Mouse (Mus musculus) regulatory T cell (primary cell): ENCODE measurements around the gene Ccr2.
"Not testable (repeated sequence)": the region's sequence is repeated elsewhere in the genome, so short reads cannot be mapped to it uniquely, and the experiment has no call there.

ENCODE experiments used
- in situ Hi-C: fragments of 300-600 bp; cut with MboI, MseI; formaldehyde crosslinking; loops from one replicate; pipeline ENCODE4 v1.15.1; 2025; ENCODE audit warnings: high pct_unique_total_duplicates

Ccr2 gene

DNA sequence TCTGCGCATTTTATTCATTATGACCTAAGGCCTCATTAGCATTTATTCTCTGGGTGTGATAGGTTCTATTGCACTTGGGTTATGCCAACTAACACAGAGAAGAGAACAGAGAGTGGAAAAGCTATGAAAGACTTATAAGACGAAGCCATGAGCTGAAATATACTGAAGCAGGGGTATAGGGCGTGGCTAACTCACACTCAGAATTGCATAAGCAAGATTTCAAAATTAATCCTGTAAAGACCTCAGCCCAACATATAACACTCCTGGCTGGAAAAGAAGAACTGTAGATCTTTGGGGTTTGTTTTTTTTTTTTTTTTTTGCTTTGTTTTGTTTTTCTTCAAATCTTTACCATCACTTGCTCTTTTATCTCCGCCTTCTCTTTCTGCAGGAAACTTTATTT, at the start of gene Ccr2:
Gene Ccr2 (plus strand): TSS at position 228 of the 400 bp plus-strand sequence.
- in situ Hi-C loops: no loop called here

DNA sequence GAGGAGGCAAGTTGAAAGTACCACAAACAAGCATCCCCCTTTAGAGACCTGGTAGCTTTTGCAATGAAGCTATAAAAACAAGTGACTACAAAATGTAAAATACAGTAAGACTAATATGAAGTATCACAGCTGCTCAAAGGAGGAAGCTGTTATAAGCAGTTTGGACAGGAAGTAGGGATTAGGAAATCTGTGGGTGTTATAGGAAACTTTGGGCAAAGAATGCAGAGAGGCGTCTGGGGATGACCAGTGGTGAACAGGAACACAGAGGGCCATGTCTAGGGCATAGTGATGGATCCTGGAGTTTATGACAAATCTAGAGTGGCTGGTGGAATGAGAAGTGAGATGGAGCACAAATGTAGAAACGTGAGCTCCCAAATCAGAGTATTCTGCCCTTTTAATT, 48.2 kb upstream of the Ccr2 start:
- in situ Hi-C loops: loop anchor here (5.0 kb wide), 1 partner anchor 204 kb away; no protein-coding TSS in a partner anchor

DNA sequence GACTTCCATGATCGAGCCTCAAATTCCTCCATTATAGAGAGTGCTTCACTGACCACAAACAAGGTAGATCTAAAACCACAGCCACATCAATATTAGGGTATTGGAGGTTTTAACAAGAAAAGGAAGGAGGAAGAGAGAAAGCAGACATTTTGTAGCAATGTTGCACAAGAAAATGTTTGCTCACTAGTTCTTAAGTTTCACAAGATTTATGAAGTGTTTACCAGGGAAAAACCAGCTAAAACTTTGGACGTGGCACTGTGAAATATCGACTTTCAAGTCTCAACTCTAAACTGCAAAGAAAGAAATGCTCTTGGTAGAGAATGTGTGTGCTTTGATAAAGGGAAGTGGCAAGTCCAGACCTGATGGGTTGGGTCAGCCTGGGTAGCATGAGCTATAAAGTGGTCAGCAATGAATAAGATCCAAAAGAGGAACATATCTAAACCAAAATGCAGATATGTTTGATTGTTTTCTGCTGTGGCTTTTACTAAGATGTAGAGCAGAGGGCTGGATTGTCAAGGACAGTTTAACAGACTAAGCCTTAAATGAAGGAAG, 45.5 kb upstream of the Ccr2 start:
- in situ Hi-C loops: no loop called here

DNA sequence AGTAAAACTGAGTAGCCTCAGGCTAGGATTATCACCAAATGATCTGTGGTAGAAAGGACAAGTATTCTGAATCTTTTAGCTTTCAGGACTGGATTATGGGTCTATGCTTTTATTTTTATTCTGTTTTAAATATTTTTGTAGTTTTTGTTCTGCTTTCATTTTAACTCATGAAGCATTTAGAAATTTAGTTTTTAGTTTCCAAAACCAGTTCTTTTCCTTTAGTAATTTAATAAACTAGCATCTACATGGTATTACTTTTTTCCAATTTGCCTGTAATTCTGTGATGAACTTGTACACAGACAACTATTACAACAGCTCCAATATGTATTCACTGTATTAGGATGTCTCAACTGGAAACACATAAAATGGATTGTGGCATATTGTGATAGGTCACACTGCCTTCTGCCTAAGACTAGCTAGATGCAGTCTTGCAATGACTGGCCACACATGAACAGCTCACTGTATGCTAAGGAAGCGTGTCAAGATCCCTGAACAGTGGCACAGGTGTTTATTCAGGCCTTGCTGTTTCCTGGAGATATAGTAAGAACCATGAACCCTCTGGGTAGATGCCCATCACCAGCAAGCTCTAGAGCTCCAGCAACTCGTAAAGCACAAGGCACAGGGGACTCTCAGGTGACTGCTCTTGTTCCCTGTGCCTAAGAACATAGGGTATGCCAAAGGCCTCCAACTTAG, 41.9 kb upstream of the Ccr2 start:
- in situ Hi-C loops: no loop called here

DNA sequence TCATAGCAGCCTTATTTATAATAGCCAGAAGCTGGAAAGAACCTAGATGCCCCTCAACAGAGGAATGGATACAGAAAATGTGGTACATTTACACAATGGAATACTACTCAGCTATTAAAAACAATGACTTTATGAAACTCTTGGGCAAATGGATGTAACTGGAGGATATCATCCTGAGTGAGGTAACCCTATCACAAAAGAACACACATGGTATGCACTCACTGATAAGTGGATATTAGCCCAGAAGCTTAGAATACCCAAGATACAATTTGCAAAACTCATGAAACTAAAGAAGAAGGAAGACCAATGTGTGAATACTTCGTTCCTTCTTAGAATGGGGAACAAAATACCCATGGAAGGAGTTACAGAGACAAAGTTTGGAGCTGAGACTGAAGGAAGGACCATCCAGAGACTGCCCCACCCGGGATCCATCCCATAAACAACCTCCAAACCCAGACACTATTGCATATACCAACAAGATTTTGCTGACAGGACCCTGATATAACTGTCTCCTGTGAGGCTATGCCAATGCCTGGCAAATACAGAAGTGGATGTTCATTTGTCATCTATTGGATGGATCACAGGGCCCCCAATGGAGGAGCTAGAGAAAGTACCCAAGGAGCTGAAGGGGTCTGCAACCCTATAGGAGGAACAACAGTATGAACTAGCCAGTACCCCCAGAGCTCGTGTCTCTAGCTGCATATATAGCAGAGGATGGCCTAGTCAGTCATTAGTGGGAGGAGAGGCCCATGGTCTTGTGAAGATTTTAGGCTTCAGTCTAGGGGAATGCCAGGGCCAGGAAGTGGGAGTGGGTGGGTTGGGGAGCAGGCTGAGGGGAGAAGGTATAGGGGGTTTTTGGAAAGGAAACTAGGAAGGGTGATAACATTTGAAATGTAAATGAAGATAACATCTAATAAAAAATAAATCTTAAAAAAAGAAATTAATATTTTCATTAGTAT, 40.0 kb upstream of the Ccr2 start:
- in situ Hi-C loops: not testable (repeated sequence)

DNA sequence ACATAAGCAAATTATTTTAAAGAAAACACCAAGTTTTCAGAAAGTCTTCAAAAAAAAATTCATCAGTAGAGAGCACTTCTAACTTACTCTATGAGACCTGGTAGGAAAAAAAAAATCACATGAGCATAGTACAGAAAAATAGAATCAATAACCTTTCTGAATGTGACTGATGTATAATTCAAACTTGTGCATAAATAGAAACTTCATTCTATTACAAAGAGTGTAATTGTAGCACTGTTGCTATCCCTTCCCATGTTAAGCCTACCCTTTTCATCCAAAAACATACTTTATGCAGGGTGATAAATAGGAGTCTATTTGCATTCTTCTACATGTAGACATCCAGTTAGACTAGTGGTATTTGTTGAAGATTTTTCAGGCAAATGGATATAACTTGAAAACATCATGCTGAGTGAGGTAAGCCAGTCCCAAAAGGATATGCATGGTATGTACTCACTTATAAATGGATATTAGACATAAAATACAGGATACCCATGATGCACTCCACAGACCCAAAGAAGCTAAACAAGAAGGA, 35.1 kb upstream of the Ccr2 start:
- in situ Hi-C loops: no loop called here

DNA sequence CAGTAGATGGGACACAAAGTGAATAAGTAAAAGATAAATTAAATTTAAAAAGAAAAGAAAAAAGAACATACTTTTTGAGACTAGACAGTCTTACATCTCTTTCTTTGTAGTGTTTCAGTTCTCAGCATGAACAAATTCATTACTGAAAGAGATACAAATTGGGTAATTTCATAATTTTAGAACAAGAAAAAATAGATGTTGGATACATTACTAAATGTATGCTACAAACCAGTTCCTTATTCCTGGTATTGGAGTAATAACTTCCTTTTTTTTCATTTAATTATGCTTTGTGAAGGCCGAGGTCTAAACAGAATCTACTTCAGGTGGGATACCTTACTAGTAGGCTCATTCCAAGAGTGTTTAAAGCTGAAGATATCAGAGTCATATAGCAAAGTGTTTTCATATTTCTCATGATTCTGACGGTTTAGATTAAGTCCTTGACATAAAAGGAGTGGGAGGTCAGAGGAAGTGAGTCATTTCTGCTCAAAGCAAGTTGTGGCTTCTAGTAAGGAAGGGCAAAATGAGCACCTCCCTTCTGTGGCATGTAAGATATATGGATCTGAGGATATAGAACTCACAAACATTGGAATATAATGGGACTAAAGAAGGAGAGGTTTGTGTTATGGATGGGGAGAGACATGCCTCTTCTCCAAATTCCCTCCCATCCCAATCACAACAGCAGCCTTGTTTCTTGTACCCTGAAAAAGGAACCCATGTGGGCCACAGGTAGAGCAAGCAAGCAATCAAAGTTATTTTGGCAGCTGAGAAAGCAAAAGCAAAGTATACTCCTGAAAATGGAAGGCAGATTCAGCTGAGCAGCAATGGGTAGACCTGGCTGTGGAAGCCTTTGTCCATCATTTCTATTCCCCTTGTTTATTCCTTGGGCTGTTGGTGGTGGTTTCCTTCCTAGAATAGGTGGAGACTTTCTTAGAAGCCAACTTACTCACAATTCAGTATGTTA, 33.4 kb upstream of the Ccr2 start:
- in situ Hi-C loops: no loop called here

DNA sequence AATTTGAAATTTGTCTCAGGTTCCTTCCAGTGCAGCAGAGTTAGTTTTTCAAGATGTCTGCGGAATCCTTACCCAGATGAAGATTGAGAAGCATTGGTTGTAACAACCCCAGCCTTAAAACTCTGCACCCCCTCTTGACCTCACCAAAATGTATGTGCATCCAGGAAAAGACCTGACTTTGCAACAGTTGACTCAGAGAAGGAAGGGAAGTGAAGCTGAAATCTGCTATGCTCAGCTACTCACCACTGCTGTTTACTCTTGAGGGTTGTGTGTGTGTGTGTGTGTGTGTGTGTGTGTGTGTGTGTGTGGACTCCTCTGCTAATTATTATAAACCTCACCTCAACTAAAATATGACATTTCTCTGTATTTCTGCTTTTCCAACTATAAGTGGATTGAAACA, 30.2 kb upstream of the Ccr2 start:
- in situ Hi-C loops: no loop called here

DNA sequence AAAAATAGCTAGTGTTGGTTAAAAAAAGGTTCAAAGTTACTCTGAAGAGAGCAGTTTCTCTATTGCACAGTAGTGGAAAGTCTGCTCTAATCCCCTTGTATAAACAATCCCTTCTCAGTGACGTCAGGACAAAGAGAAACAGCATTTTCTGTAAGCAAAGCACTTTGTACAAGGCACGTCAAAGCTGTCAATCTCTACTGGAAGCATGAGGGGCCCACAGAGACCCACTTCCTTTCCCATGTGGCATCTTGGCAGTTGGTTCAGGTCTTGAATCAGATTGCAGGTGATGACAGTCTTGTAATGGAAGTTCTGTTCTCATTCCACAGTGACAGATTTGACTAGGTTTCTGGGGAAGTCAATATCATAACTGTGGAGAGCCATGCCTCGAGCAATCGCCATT, 21.9 kb upstream of the Ccr2 start:
- in situ Hi-C loops: no loop called here

DNA sequence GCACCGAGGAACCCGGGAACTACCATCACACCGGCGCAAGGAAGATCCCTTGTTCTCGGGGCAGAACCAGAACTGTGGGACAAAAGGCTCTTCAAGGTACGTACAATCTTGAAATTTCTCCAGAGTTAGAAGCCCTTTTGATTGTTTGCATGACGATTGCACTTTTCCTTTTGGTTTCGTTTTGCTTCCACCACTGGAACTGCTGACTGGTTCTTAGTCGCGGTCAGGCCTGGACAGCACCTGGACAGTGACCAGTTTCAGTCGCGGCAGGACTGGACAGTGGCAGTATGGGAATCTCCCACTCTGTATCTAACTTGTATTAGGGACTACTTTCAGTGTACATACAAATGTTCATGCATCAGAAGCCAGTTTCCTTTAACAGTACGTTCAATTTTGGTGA, 21.3 kb upstream of the Ccr2 start:
- in situ Hi-C loops: not testable (repeated sequence)

DNA sequence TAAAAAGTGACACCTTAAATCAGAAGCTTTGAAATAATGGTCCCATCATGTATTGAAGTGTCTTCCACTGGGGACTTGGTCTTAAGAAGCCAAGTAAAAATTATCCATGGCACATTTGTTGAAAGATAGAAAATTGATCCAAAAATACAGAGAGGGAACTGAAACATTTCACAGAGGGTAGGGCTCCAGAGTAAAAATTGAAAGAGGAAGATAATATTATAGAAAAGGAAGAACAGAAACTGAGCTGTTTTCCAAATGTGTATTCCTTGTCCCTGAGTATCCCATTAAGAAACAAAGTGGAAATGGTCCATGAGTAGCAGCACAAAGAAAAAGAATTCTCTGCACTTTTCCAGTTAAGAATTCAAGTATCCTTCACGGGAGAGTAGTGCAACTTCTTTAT, 11.3 kb upstream of the Ccr2 start:
- in situ Hi-C loops: no loop called here

DNA sequence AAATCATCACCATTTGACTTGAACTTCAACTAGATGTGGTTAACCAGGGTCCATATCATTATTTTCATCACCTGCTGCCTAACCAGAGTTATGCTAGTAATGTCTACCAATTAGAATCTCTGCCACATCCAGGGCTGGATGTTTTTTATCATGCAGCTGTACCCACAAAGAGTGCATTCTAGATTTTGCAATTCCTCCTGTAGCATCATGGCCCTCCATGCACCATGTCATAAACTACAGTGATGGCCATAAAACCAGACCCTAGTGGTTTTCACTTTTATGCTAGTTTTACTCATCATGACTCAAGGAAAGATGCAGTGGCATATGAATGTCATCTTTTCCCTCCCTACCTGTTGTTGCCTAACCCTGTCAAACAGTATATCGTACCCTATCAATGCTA, 2.6 kb upstream of the Ccr2 start:
- in situ Hi-C loops: no loop called here

DNA sequence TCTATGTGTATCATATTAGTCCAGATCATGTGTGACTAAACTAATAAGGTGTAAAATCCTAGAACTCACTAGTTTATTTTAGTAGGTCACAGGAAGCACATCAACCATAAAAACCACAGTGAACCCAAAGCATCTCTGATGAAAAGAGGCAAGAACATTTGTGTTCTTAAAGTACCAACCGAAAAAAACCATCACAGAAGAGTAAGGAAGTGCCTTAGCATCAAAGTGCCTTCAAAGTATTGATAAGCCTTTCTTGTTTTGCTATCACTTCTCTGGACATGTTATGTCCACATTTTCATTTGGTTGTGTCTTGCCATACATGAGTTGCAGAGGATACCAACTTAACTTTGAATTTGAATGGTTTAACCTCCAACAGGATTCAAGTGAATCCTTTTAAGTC, 1.4 kb upstream of the Ccr2 start:
- in situ Hi-C loops: no loop called here

DNA sequence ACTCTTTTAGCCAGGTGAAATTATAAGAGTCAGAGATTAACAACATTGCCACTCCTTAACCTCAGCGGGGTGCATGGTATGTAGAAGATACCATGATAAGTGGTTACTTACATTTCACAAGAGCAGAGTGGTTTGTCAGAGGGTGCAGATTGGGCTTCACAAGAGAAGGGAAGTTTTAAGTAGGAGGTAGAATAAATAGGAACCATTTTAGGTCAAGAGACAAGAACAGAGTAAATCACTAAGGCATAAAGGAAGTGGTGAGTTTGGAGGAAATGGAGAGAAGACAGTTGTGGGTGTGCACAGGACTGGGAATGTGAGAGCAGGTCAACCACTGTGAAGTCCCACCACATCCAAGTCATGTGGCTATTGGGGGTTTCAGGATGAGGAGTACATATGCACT, 1.4 kb downstream of the Ccr2 start:
- in situ Hi-C loops: no loop called here

DNA sequence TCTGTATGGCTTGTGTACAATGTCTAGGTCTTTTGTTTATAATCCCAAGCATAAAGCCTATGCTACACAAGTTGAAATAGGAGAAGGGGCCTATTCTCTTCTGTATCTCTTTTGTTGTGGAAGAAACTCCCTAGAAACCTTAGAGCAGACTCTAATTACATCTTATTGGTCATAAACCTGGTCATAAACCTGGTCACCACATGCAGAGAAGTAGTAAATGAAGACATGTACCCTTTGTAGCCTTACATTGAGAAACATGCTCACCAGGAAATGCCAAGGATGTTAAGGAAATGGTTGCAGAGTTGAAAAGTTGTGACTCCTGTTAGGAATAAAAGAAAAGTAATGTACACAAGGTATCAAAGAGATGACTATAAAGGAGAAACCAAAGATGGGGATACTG, 3.4 kb downstream of the Ccr2 start:
- in situ Hi-C loops: no loop called here

DNA sequence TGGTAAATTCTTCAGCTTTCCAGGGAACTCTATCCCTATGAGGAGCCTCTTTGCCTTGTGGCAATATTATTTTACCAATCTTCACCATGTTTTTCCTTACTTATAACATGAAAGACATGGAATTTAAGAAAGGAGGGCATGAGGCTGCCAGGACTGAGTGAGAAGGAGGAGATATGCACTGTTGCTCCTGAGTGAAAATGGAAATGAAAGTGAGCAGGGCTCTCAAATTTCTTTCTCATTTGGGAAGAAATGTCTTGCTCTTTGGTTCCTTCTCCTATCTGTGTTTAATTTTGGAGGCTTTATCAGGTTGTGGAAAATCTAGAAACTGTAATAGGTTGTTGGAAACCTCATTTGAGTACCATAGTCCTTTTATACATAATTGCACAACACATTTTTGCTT, 5.5 kb downstream of the Ccr2 start:
- in situ Hi-C loops: no loop called here

DNA sequence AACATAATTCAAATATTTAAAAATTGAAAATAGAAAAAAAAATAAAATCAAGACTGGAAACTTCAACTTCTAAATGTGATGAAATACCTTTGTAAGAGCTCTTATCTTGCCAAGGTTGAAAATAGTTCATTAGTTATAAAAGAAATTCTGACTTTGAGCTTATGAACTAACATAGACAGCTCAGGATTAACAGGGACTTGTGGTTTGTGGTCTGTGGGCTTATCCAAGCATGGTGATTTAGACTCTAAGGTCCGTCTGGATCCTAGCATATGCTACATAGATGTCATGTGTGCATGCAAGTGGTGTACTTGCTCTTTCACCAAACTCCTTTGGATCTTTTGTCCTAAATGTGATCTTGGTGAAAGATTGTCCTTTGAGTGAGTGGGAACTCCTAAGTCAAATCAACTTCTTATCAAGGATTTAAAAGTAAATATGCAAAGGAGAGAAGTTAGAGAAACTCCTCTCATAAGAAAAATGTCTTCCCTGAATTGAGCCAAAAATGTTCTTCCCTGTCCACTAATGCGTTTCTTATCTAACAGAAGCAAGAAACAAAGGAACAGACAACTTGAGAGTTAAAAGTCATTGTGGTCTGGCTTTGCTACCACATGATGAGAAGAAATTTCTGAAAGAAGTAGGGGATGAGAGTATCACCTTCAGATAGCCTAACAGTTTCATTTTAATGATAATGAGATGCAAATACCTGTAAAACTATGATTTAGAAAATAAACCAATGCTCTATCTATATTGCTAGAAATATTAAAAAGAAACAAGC, 6.8 kb downstream of the Ccr2 start:
- in situ Hi-C loops: no loop called here

DNA sequence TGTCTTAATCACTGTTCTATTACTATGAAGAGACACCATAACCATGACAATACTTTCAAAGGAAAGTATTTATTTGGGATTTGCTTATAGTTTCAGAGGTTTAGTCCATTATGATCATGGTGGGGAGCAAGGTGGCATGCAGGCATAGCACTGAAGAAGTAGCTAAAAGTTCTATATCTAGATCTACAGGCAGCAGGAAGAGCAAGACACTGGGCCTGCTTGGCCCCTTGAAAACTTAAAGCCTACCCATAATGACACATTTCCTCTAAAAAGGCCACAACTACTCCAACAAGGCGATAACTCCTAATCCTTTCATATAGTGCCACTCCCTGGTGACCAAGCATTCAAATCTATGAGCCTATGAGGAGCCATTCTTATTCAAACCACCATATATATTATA, 10.2 kb downstream of the Ccr2 start:
- in situ Hi-C loops: no loop called here

DNA sequence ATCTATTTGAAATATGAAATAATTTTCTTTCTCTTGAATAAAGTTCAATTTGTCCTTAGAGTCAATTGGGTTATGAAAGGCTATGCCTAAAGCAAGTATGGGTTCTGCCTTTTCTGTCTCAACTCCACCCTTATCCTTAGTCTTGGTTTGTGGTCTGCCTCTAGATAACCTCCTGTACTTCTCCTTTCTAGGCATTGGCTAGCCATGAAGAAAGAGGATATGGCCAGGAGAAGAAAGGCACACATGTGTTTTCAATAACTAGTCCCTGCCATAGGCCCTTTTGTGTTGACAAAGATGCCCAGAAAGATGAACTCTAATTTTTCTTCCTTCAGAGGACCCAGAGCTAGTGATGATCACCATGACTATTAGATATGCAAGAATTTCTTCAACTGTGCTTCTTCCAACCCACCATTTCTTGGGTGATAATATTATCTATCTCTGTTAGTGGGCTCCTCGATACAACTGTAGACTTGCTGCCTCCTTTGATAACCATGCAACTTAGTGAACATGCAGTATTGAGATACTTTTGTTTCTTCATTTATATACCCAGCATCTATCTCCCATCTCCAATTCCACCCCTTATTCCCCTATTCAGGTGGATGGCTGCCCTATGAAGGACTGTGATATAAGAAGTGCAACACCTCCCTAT, 11.0 kb downstream of the Ccr2 start:
- in situ Hi-C loops: no loop called here

DNA sequence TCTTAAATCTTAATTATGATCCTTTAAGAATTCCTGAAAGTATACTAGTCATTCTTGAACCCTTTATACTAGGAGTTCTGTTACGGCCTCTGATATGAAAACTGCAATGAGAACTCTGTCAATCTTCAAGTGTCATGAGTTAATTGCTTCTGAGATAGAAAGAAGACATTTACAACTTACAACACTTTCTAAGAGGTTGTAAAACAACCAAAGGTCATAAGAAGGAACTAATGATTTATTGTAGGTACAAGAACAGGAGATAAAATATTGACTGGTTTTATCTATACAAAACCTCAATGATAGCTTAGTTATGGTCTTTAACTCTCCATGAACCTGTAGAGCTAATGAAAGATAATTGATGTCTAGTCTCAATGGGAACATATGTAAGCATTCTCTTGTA, 12.0 kb downstream of the Ccr2 start:
- in situ Hi-C loops: no loop called here
